Mouse (Mus musculus) CH12.LX (cell line): ENCODE results near the gene Cd7.

Experiments
- CTCF ChIP-seq, 2 experiments: IDR thresholded peaks in 1 of 2; conservative IDR thresholded peaks in 1 of 2; 2 replicates each; pipeline ENCODE4 v1.5.1; 2011 to 2012; ENCODE audit warnings: low read depth in 2 of 2, low read length in 2 of 2, improper control_type of control experiment in 1 of 2, inconsistent platforms in 1 of 2, mild to moderate bottlenecking in 1 of 2, moderate library complexity in 1 of 2
- JUN ChIP-seq: IDR thresholded peaks from 2 replicates; pipeline ENCODE4 v1.6.1; 2011; ENCODE audit warnings: low read depth, mild to moderate bottlenecking, low read length, improper control_type of control experiment, moderate library complexity; ENCODE audit not compliant: insufficient read depth
- MAFK ChIP-seq: IDR thresholded peaks from 2 replicates; pipeline ENCODE4 v1.6.1; 2011; ENCODE audit warnings: low read length, improper control_type of control experiment; ENCODE audit not compliant: insufficient replicate concordance
- MAX ChIP-seq: IDR thresholded peaks from 2 replicates; pipeline ENCODE4 v1.6.1; 2011; ENCODE audit warnings: low read length, improper control_type of control experiment
- POLR2A ChIP-seq: IDR thresholded peaks from 2 replicates; pipeline ENCODE4 v1.6.1; 2011; ENCODE audit warnings: low read depth, mild to moderate bottlenecking, improper control_type of control experiment, low read length

- no peak for TF ChIP-seq CTCF (conservative IDR thresholded peaks at IDR 0.05 in 1 of 2, IDR thresholded peaks at IDR 0.05 in 1 of 2; ENCODE audit: low read depth in 2 of 2, low read length in 2 of 2)
- no peak for TF ChIP-seq MAFK
- TF ChIP-seq POLR2A = no peak
- TF ChIP-seq MAX = no peak
- no peak for TF ChIP-seq JUN
These were observed 20.3 kb upstream of the Cd7 start for GRCm38 (mm10) chr11:121059471-121059870.
